Mouse (Mus musculus) heart, embryonic 15.5 days (tissue): ENCODE data around the gene Dnajc19. TPM values are rescaled to one million over a fixed set of nuclear protein-coding genes. Genes with fewer than 3 reads are reported as not detected.
"Not testable (repeated sequence)": the region's sequence is repeated elsewhere in the genome, so short reads cannot be mapped to it uniquely, and the experiment has no call there.

Experiments
- ATAC-seq: fragments of 200-750 bp; cut with Nextera tagmentation; replicated peaks from 2 replicates; pipeline ENCODE4 v1.8.0; 2017; ENCODE audit warnings: low read depth, moderate TSS enrichment; ENCODE audit not compliant: insufficient number of reproducible peaks, insufficient read depth, low FRiP score
- H3K27ac ChIP-seq: fragments of 300-500 bp; sonication (generic); 2 replicates; pipeline ENCODE4 v1.5.1; 2015; ENCODE audit warnings: mild to moderate bottlenecking, inconsistent platforms
- H3K27me3 ChIP-seq: fragments of 300-500 bp; sonication (generic); 2 replicates; pipeline ENCODE4 v1.6.1; 2015; ENCODE audit warnings: inconsistent platforms
- H3K36me3 ChIP-seq: fragments of 300-500 bp; sonication (generic); 2 replicates; pipeline ENCODE4 v1.6.1; 2015; ENCODE audit warnings: mild to moderate bottlenecking, inconsistent platforms
- H3K4me1 ChIP-seq: fragments of 300-500 bp; sonication (generic); replicated peaks from 2 replicates; pipeline ENCODE4 v1.6.1; 2015; ENCODE audit warnings: inconsistent platforms
- H3K4me2 ChIP-seq: fragments of 300-500 bp; sonication (generic); 2 replicates; pipeline ENCODE4 v1.6.1; 2015; ENCODE audit warnings: inconsistent platforms, mild to moderate bottlenecking, moderate library complexity
- H3K4me3 ChIP-seq: fragments of 300-500 bp; sonication (generic); 2 replicates; pipeline ENCODE4 v1.5.1; 2015; ENCODE audit warnings: mild to moderate bottlenecking, inconsistent platforms
- H3K9ac ChIP-seq: fragments of 300-500 bp; sonication (generic); 2 replicates; pipeline ENCODE4 v1.6.1; 2015; ENCODE audit warnings: mild to moderate bottlenecking, inconsistent platforms
- H3K9me3 ChIP-seq: fragments of 300-500 bp; sonication (generic); replicated peaks from 2 replicates; pipeline ENCODE4 v1.6.1; 2016; ENCODE audit warnings: inconsistent platforms
- WGBS: fragments of 180-500 bp; shearing (Covaris S2); methylation state at CpG from one replicate; pipeline ENCODE4 v1.1.7; 2015; ENCODE audit warnings: mixed read lengths; 5-methylcytosine and 5-hydroxymethylcytosine counted together
- polyA plus RNA-seq: library from polyadenylated mRNA; unstranded; fragments of >200 nt; fragmentation: Nextera tagmentation; extraction: Ambion mirVana; gene quantifications from 2 replicates; pipeline ENCODE4 v1.2.1, GENCODE M21; 2015

Gene Dnajc19
- polyA plus RNA-seq, 1 experiment from 2014 or later, result 123 TPM

GRCm38 (mm10) chr3:34083655-34084054 lies 2.5 kb upstream of the Dnajc19 start:
- ATAC-seq, result no peak
- Histone ChIP-seq H3K9me3 (no peaks in the 10 kb centered on the region), H3K4me1 (peaks cover 15% of the 10 kb centered on the region), H3K27me3 (no peaks in the 10 kb centered on the region), H3K9ac (no peak overlapping the region), H3K4me2 (no peak overlapping the region), H3K36me3 (peaks cover 3% of the 10 kb centered on the region; the same call in 1 of the 2 replicates), H3K27ac (no peak overlapping the region), H3K4me3 (no peak overlapping the region)
- 72% methylated on average over 5 of the region's 5 CpGs for WGBS

GRCm38 (mm10) chr3:34081929-34082328 lies 808 bp upstream of the Dnajc19 start:
- no peaks in the 10 kb centered on the region for H3K9me3 ChIP-seq
- 81% methylated on average over 3 of the region's 3 CpGs for WGBS
- H3K4me2 ChIP-seq, result peak overlapping the region; percentile 66
- H3K27ac ChIP-seq, result peak overlapping the region; percentile 70; the same call in 1 of the 2 replicates
- H3K27me3 ChIP-seq, result no peaks in the 10 kb centered on the region
- peak overlapping the region; percentile 80; the same call in 1 of the 2 replicates for H3K4me3 ChIP-seq
- ATAC-seq, result no peak
- peaks cover 15% of the 10 kb centered on the region for H3K4me1 ChIP-seq
- H3K9ac ChIP-seq, result no peak overlapping the region
- H3K36me3 ChIP-seq, result peaks cover 14% of the 10 kb centered on the region; the same call in 1 of the 2 replicates

GRCm38 (mm10) chr3:34076058-34076759 lies 4.9 kb downstream of the Dnajc19 start:
- Histone ChIP-seq H3K36me3 (peaks cover 29% of the 10 kb centered on the region), H3K4me1 (peaks cover 16% of the 10 kb centered on the region), H3K9me3 (no peaks in the 10 kb centered on the region), H3K27me3 (no peaks in the 10 kb centered on the region), H3K4me3 (no peak overlapping the region), H3K9ac (no peak overlapping the region), H3K4me2 (no peak overlapping the region), H3K27ac (no peak overlapping the region)
- no peak for ATAC-seq
- WGBS, result 48% methylated on average over 6 of the region's 6 CpGs

- ATAC-seq, result no peak
- peaks cover 35% of the 10 kb centered on the region for H3K36me3 ChIP-seq
- 94% methylated on average over 6 of the region's 6 CpGs for WGBS
Measured at GRCm38 (mm10) chr3:34072726-34073125, 8.4 kb downstream of the Dnajc19 start.

GRCm38 (mm10) chr3:34068943-34069342 lies 12.2 kb downstream of the Dnajc19 start:
- 92% methylated on average over 7 of the region's 7 CpGs for WGBS
- H3K9me3 ChIP-seq, H3K4me1 ChIP-seq, H3K27ac ChIP-seq, H3K4me3 ChIP-seq, ATAC-seq, H3K27me3 ChIP-seq, H3K4me2 ChIP-seq, H3K9ac ChIP-seq: not testable (repeated sequence)
- peaks cover 44% of the 10 kb centered on the region for H3K36me3 ChIP-seq

More at GRCm38 (mm10) chr3:34072726-34073125, 8.4 kb downstream of the Dnajc19 start:
- H3K4me1 ChIP-seq, result peaks cover 4% of the 10 kb centered on the region; the same call in 1 of the 2 replicates
- H3K9me3 ChIP-seq, result no peaks in the 10 kb centered on the region
- no peak overlapping the region for H3K4me2 ChIP-seq
- no peak overlapping the region for H3K9ac ChIP-seq
- H3K4me3 ChIP-seq, result no peak overlapping the region
- H3K27ac ChIP-seq, result no peak overlapping the region
- no peaks in the 10 kb centered on the region for H3K27me3 ChIP-seq

GRCm38 (mm10) chr3:34062352-34062751 lies 18.8 kb downstream of the Dnajc19 start:
- no peaks in the 10 kb centered on the region for H3K9me3 ChIP-seq
- no peak overlapping the region for H3K27ac ChIP-seq
- ATAC-seq, result no peak
- H3K4me2 ChIP-seq, result no peak overlapping the region
- no peak overlapping the region for H3K4me3 ChIP-seq
- no peak overlapping the region for H3K9ac ChIP-seq
- WGBS, result 81% methylated on average over 2 of the region's 2 CpGs
- H3K27me3 ChIP-seq, result no peaks in the 10 kb centered on the region
- H3K4me1 ChIP-seq, result no peaks in the 10 kb centered on the region
- H3K36me3 ChIP-seq, result peaks cover 45% of the 10 kb centered on the region

- Histone ChIP-seq H3K4me1 (peaks cover 13% of the 10 kb centered on the region), H3K27me3 (no peaks in the 10 kb centered on the region), H3K9me3 (no peaks in the 10 kb centered on the region), H3K4me3 (no peak overlapping the region), H3K4me2 (no peak overlapping the region), H3K36me3 (peaks cover 10% of the 10 kb centered on the region), H3K9ac (no peak overlapping the region), H3K27ac (no peak overlapping the region)
- 89% methylated on average over 4 of the region's 4 CpGs for WGBS
- no peak for ATAC-seq
Measured at GRCm38 (mm10) chr3:34041990-34042389, 39.1 kb downstream of the Dnajc19 start.

- Histone ChIP-seq H3K9me3 (no peaks in the 10 kb centered on the region), H3K9ac (no peak overlapping the region), H3K27ac (no peak overlapping the region), H3K4me3 (no peak overlapping the region), H3K36me3 (no peaks in the 10 kb centered on the region), H3K4me2 (no peak overlapping the region), H3K27me3 (no peaks in the 10 kb centered on the region), H3K4me1 (peaks cover 22% of the 10 kb centered on the region)
- no peak for ATAC-seq
- 83% methylated on average over 3 of the region's 3 CpGs for WGBS
Measured at GRCm38 (mm10) chr3:34035706-34036105, 45.4 kb downstream of the Dnajc19 start.

- Histone ChIP-seq H3K36me3 (no peaks in the 10 kb centered on the region), H3K27me3 (no peaks in the 10 kb centered on the region), H3K4me1 (peaks cover 22% of the 10 kb centered on the region), H3K9me3 (no peaks in the 10 kb centered on the region), H3K27ac (no peak overlapping the region), H3K9ac (no peak overlapping the region), H3K4me2 (no peak overlapping the region), H3K4me3 (no peak overlapping the region)
- no peak for ATAC-seq
- WGBS, result 61% methylated on average over 1 of the region's 1 CpGs
Measured at GRCm38 (mm10) chr3:34034803-34035202, 46.3 kb downstream of the Dnajc19 start.

- ATAC-seq, result no peak
- 62% methylated on average over 3 of the region's 3 CpGs for WGBS
- Histone ChIP-seq H3K4me2 (no peak overlapping the region), H3K9ac (no peak overlapping the region), H3K27ac (0 out of 2 replicates have a peak overlapping the region, but pooled peaks have one; percentile 7), H3K4me1 (peaks cover 17% of the 10 kb centered on the region), H3K4me3 (no peak overlapping the region), H3K9me3 (no peaks in the 10 kb centered on the region), H3K27me3 (no peaks in the 10 kb centered on the region), H3K36me3 (no peaks in the 10 kb centered on the region)
Measured at GRCm38 (mm10) chr3:34033720-34034364, 47.3 kb downstream of the Dnajc19 start.

GRCm38 (mm10) chr3:34030601-34031000 lies 50.5 kb downstream of the Dnajc19 start:
- Histone ChIP-seq H3K4me3 (no peak overlapping the region), H3K36me3 (no peaks in the 10 kb centered on the region), H3K4me2 (no peak overlapping the region), H3K27ac (no peak overlapping the region), H3K4me1 (peaks cover 14% of the 10 kb centered on the region), H3K27me3 (no peaks in the 10 kb centered on the region), H3K9ac (no peak overlapping the region), H3K9me3 (no peaks in the 10 kb centered on the region)
- 50% methylated on average over 3 of the region's 3 CpGs for WGBS
- no peak for ATAC-seq
